ENCODE assay signal across 10 mouse cellular contexts in genomic region chr9:119852347-119853030, GRCm38 (mm10). TPM values are rescaled to one million over a fixed set of nuclear protein-coding genes. Genes with fewer than 3 reads are reported as not detected.
DNase-seq lines count a peak whose midpoint lies in the region; ATAC-seq lines count a peak whose summit lies in the region.
"Had no signal": no experiment of that assay in that cellular context is flagged by ENCODE, and none has a peak within 500 bp of the region (broad histone marks: within the 10 kb centered on the region; RNA-seq: fewer than 3 reads in every experiment).

No protein-coding gene starts in this region.

- DNase-seq in embryo, embryonic 10.5 days (ENCODE audit: low spot score), result peak; percentile 18
- DNase-seq in embryo, embryonic 10 days (ENCODE audit: low spot score), result no peak
- peak; percentile 23 to 28 for DNase-seq in B cell, adult 2 months
- peak; percentile 33 for DNase-seq in hindbrain, embryonic 11.5 days (ENCODE audit: low spot score)
- DNase-seq in kidney, postnatal 4 days, result peak; percentile 52 to 67
- DNase-seq in adrenal gland, postnatal 14 days, result no peak
- DNase-seq in gastrocnemius, adult 8-10 months (ENCODE audit: low spot score in 2 of 2), result no peak
- no peak for DNase-seq in thymus, adult 18-20 months

- no peak overlapping the region for H3K4me2 ChIP-seq in hindbrain, embryonic 11.5 days (replicated peaks; ENCODE audit: low read depth, low read length)

- H3K27ac ChIP-seq in hindbrain, embryonic 11.5 days (ENCODE audit: low read depth, low read length), result no peak overlapping the region

- no peaks in the 10 kb centered on the region for H3K36me3 ChIP-seq in hindbrain, embryonic 11.5 days (ENCODE audit: control insufficient read depth, insufficient read depth, low read length)

- no peak overlapping the region for H3K9ac ChIP-seq in hindbrain, embryonic 11.5 days (ENCODE audit: low read depth, low read length)

- 0 out of 2 replicates have a peak, but pooled peaks have one; percentile 47 for ATAC-seq in hindbrain, embryonic 11.5 days (ENCODE audit: low FRiP score)
- ATAC-seq: intestine, embryonic 16.5 days had no signal

- no peaks in the 10 kb centered on the region for H3K4me1 ChIP-seq in hindbrain, embryonic 11.5 days (replicated peaks; ENCODE audit: control insufficient read depth, insufficient read depth, low read length)

- no peaks in the 10 kb centered on the region for H3K27me3 ChIP-seq in hindbrain, embryonic 11.5 days (ENCODE audit: control insufficient read depth, insufficient read depth, low read length)

- H3K4me3 ChIP-seq in hindbrain, embryonic 11.5 days (ENCODE audit: low read depth, low read length), result no peak overlapping the region

- H3K9me3 ChIP-seq in hindbrain, embryonic 11.5 days (ENCODE audit: control insufficient read depth, low read length), result no peaks in the 10 kb centered on the region

- WGBS in hindbrain, embryonic 11.5 days, result 69% methylated on average over 10 of the region's 10 CpGs

RNA-seq across cellular contexts. Expression of gene Scn11a, which starts 27.2 kb away (rescaled TPM):
- 0.03 TPM in 1 of 2 replicates, not detected in the other for polyA plus RNA-seq in hindbrain, embryonic 11.5 days (2014; fragmentation: Nextera tagmentation; extraction: Ambion mirVana)
- total RNA-seq in adrenal gland, postnatal 14 days (2021), result 0.04 TPM in 1 of 2 replicates, not detected in the other
- under 1 TPM in 2 of 4 experiments, not detected in 2; 0.05 TPM for total RNA-seq in gastrocnemius, adult 8-10 months (2022)
- total RNA-seq: megakaryocyte-erythroid progenitor cell, adult 5-6 weeks had no signal
- polyA plus RNA-seq: intestine, embryonic 16.5 days had no signal

RNA-seq across cellular contexts. Expression of gene Wdr48, which starts 42.2 kb away (rescaled TPM):
- polyA plus RNA-seq in hindbrain, embryonic 11.5 days (2014; fragmentation: Nextera tagmentation; extraction: Ambion mirVana), result 64.0 and 71.8 TPM in 2 replicates
- 40.1 and 49.9 TPM in 2 replicates for total RNA-seq in adrenal gland, postnatal 14 days (2021)
- total RNA-seq in gastrocnemius, adult 8-10 months (2022), result 10 to 100 TPM in 2 of 4 experiments, 1 to 10 TPM in 2; 9.1 to 10.6 (median 9.8) TPM

Comparison
In these comparisons a context has a peak if more than half of its experiments do, and no peak if none do; other contexts are left out.
1. DNase-seq: peak in embryo, embryonic 10.5 days (single experiment), B cell, adult 2 months (2 of 2), hindbrain, embryonic 11.5 days (single experiment) and kidney, postnatal 4 days (2 of 2); none in embryo, embryonic 10 days (single experiment), adrenal gland, postnatal 14 days (single experiment), gastrocnemius, adult 8-10 months (0 of 2) and thymus, adult 18-20 months (0 of 2).